Mouse (Mus musculus) heart, adult 11 months (tissue): ENCODE data around the gene Nsun5.
"Not testable (repeated sequence)": the region's sequence is repeated elsewhere in the genome, so short reads cannot be mapped to it uniquely, and the experiment has no call there.

Source experiments
- DNase-seq: peaks from one replicate; pipeline ENCODE4 v3.0.0; 2022

Nsun5 gene

DNA sequence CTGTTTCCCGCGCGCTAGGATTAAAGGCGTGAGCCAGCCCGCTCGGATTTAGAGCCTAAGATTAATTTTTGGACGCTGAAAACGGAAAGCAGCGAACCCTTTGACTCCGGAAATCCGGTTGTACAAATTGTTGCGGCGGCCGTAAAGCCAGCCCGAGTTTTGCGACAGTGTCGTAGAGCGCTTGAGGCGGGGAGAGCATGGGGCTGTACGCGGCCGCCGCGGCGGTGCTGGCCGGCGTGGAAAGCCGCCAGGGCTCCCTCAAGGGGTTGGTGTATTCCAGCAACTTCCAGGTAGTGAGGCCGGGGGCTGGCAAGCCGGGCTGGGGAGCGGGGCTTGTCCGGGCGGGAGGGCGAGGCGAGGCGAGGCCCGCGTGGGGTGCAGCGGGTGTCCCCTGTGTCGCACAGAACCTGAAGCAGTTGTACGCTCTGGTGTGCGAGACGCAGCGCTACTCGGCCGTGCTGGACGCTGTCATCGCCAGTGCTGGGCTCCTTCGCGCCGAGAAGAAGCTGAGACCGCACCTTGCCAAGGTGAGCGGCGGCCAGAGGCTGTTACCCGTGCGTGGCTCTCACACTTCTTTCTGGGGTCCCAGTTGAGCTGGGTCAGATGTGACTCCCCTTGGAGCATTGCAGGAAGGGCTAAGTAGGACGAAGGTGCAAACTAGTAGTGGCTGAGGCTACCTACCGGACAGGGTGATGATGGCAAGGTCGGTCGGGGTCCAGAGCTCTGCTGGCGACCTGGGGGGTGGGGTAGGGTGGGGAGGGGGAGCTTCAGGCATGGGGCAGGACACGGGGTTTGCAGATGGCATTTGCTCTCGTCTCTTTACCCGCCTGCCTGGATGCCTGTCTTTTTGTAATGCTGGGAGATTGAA lies at the start of gene Nsun5:
Gene Nsun5, plus strand, starts transcription at position 167 of the 868 bp plus-strand sequence.
- peak; percentile 99 for DNase-seq

DNA sequence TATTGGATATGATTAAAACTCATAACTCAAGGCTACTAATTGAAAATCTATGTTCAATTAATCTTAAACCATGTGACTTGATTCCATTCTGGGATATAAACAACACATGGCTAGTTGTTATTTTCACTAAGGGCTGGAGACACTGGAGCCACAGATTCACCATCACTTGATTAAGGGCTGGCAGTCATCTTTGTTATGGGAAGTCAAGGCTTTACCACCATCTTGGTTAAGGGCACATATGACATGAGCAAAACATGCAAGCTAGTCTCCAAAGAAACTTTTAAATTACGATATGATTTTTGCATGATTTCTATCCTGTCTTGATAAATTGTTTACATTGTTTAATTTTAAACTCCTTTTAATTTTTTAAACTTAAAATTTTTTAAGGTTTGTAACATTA lies 47.6 kb upstream of the Nsun5 start:
- no peak for DNase-seq

DNA sequence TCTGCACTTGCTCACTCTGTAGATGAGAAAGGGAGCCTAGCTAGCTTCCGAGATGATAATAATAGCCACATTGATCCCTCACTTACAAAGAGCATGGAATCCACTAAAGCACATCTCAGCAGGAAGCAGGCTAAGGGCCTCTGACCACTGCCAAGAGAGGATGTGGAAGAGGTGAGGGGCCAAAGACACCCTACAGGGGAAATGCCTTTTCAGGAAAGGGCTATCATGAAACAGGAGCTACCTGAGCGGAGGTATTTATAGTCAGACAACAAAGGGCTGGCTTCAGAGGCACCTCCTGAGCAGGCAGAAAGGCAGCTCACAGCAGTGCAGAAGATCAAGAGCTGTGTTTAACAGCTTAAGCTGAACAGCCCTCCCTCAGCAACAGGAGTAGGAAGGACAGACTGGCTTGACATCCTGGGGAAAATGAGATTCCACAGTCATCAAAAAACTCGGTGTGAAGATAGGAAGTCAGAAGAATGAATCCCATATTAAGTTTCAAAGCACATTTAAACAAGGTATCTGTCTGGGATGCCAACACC lies 43.6 kb upstream of the Nsun5 start:
- DNase-seq = peak; percentile 78

DNA sequence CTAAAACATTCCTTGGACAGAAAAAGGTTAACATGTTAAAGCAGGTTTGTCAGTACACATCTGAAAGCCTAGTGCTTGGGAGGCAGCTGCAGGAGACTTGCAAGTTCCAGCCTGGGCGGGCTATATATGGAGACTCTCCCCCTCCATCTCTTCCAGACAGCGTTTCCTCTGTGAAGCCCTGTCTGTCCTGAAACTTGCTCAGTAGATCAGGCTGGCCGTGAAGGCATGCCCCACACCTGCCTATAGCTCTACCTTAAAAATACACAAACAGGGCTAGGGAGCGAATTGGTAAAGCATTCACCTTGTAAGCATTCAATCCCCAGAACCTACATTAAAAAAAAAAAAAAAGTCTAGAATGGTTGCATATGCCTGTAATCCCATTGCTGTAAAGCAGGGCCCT lies 40.3 kb upstream of the Nsun5 start:
- DNase-seq = peak; percentile 64

DNA sequence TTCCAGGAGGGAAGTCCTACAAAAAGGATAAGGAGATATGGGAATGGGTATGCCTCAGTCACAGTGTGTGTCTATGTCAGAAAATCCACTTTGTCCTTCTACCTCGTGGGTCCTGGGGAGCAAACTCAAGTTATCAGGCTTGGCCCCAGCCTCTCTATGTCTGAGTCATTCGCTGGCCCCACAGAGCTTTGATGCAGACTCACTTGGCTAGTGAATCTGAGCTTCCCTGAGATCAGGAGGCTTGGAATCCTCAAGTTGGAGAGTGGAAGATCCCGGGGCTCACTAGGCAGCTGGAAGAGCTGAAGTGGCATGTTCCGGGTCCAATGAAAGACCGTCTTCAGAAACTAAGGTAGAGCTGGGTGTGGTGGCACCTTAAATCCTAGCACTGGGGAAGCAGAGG lies 39.6 kb upstream of the Nsun5 start:
- DNase-seq = peak; percentile 53

DNA sequence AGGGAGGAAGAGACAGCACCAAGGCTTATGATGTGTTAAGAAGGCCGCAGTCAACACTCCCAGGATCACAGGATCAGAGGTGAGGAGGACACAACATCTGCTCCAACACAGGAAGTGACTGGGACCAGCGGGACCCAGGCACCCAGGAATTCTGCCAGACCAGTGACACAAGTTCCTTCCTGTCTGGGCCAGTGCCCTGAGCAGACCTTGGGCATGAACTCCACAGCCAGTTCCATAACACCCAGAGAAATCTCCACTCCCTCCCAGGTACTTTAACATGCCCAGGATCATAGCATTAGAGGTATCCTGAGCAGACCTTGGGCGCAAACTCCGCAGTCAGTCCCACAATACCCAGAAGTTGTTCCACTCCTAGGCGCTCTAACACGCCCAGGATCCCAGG lies 38.6 kb upstream of the Nsun5 start:
- peak; percentile 61 for DNase-seq

DNA sequence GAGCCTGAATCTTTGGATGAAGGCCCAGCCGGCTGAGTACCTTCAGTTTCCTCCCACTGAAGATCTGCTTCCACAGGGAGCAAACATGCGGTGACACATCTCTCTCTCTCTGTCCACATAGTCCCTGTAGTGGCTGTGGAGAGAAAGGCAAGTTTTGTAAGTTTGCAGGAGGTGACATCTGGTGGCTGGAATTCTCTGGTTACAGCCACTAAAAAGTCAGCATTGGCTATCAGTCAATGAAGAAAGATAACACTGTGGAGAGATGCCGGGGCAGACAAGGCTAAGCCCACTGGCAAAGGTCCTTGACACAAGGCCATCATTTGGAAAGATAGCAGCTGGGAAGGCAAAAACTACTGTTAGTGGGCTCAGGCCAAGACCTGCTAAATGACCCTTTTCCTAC lies 32.2 kb upstream of the Nsun5 start:
- peak; percentile 73 for DNase-seq

DNA sequence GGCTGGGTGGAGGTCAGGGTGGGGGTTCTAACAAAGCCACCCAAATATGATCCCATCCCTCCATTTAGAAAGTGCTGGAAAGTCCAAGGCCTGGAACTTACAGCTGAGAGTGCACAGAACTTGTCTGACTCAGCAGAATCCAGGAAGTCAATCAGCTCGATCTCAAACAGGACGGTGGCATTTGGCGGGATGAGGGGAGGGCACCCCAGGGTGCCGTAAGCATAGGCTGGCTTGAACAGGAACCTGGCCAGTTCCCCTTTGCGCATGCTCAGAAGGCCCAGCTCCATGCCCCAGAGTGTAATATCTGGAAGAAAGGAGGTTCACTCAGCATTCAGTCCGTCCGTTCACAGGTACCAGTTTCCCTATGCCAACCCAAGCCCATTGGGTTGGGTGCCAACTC lies 23.8 kb upstream of the Nsun5 start:
- peak; percentile 85 for DNase-seq

DNA sequence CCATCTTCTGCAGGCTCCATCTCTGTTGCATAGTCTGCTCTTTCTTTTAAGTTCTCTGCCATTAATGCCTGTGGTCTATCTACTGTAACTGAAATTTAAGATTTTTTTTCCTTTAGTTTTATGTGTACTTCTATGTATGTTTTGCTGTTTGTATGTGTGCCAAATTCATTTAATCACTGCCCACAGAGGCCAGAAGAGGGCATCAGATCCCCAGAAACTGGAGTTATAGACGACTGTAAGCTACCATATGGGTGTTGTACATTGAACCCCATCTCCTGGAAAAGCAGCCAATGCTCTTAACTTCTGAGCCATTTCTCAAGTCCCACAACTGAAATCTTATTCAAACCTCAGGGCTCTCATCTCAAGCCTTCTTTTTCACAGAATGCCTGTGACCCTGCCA lies 23.3 kb upstream of the Nsun5 start:
- DNase-seq = peak; percentile 23

DNA sequence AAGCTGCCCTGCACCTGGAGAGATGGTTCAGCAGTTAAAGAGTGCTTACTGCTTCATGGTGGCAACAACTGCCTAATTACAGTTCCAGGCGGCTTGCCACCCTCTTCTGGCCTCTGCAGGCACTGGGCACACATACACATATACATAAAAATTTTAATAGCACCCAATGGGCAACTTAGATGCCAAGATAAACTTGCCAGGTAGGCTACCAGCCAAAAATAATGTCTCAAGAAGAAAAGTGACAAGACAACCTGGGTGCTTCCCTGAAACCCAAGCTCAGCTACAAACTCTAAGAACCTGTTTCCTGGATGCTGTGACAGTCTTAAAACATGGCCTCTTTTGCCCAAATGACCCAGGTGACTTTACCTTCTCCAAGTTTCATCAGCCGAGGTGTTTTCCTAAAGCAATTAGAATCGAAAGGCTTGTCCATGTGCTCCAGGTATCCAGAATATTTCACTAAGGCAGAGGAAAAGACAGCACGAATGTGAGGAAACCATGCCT lies 22.2 kb upstream of the Nsun5 start:
- peak; percentile 27 for DNase-seq

DNA sequence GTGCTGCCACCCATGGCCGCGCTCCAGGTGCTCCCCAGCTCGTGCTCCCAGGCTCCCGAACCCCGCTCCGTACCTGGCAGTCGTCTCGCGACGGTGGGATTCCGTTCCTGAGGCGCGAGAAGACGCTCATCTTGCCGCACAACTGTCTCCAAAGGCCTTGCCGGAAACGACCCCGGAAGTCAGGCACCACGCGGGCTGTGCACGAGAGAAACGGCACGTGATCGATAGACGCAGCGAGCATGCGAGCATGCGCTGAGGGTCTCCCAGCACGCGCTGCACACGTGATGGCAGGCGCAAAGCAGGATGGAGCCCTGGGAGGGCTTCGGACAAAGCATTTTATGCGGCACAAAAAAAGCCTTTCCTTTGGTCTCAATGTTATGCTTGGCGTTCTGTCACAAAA lies 19.9 kb upstream of the Nsun5 start, which contains the start of gene Fkbp6:
Gene Fkbp6, minus strand, starts transcription at position 183 of the 400 bp plus-strand sequence.
- no peak for DNase-seq

DNA sequence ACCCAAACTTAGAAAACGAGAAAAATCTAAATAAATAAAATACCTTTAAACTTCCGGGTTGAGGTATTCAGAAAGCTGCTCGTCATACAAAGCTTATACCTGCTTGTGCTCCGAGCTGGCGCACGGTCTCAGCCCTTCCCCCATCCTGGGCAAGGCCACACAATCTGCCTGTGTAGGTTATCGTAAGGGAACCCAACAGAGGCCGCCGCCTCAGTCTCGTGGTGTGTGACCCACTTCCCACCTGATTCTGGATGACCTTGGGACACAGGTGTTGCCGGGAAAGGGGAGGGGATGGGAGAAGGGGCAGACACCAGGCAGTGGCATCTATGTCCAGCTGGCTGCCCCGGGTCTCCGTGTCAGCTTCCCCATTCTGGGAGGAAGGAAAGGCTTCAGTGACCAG lies 18.1 kb upstream of the Nsun5 start:
- DNase-seq = peak; percentile 91

DNA sequence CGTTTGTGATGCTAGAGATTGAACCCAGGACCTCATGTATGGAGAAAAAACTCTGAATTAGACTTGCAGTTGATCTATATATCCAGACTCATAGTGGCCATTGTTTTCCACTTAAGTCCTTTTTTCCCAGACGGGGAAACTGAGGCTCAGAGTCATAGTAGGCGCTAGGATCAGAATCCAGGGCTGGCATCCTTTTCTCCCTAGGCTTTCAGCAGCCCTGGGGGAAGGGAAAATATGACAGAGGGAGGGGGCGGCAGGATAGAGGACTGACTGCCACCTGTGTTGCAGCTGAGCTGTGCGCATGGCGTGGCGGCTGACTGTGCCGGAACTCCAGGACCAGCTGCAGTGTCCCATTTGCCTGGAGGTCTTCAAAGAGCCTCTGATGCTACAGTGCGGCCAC lies 16.8 kb upstream of the Nsun5 start, which contains the start of gene Trim50:
Gene Trim50, plus strand, starts transcription at position 301 of the 400 bp plus-strand sequence.
- no peak for DNase-seq

DNA sequence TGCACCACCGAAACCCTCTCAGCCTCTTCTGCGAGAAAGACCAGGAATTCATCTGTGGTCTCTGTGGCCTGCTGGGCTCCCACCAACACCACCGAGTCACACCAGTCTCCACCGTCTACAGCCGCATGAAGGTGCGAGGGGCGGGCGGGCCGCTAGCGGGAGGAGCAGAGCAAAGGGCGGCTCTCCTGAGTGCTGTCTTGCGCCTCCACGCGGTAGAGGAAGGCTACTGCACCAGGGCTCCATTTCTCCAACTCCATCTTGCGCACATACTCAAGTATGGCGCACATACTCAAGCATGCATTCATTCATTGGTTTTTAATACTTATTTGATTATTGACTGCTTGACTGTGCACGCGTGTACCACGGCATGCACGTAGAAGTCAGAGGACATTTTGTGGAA lies 16.2 kb upstream of the Nsun5 start:
- DNase-seq = no peak

DNA sequence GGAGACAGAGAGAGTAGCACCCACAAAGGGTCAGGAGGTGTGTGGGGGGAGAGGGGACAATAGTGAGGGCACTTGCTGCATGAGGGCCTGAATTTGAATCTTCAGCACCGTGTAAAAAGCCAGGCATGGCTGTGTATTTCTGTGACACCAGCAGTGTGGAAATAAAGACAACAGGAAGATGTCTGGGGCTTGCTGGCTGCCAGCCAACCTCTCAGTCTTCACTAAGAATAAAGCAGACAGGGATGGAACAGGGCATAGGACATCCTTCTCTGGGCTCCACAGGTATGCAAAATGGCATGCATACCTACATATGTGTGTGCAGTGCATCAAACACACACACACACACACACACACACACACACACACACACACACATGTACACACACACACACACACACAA lies 13.7 kb upstream of the Nsun5 start:
- DNase-seq = no peak

DNA sequence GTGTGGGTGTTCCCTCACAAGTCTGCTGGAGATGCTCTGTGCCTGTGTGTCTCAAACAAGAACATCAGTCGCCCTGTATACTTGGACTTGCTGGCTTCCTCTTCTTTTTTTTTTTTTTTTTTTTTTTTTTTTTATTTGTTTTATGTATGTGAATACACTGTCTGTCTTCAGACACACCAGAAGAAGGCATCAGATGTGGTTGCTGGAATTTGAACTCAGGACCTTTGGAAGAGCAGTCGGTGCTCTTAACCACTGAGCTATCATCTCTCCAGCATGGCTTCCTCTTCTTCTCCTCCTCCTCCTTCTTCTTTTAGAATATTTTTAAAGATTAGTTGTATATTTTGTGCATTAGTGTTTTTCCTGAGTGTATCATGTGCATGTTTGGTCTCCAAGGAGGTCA lies 12.2 kb upstream of the Nsun5 start:
- peak; percentile 95 for DNase-seq

DNA sequence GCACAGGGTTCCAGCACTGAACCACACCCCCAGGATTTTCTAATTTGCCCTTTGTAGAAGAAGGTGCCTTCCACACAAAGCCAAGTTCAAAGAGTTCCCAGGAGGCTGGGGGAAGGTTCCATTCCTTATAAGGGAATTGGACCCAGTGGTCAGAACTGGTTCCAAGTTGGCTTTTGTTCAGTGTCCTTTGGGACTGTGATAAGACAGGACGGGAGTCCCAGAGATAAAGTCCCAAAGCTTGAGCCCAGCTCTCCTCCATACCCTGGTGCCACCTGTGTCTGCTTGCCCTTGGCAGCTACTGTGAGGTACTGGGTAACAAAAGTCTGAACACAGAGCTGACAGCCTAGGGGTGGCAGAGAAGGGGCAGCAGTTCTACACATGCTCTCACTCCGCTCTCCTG lies 10.0 kb upstream of the Nsun5 start:
- peak; percentile 98 for DNase-seq

DNA sequence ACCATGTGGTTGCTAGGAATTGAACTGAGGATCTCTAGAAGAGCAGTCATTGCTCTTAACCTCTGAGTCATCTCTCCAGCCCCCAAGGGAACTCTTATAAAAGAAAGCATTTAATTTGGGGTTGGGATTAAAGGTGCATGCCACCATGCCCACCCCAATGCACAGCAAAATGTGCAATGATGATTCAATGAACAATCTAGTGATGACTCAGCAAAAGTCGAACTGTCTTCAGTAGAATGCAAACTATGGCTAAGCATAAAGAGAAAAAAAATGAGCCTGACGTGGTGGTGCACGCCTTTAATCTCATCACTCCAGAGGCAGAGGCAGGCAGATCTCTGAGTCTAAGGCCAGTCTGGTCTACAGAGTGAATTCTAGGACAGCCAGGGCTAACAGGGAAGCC lies 7.2 kb upstream of the Nsun5 start:
- DNase-seq = no peak

DNA sequence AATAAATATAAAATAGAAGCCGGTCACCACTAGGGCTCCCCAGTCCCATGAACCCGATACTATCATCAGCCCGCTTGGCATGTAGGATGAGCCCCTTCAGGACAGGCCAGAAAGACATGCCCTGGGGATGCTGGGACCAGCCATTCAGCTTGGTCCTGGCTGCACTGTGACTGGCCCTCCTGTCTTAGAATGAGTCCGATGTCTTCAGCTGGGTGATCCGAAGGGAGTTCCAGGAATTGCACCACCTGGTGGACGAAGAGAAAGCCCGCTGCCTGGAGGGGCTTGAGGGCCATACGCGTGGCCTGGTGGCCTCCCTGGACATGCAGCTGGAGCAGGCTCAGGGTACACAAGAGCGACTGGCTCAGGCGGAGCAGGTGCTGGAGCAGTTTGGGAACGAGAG lies 6.2 kb upstream of the Nsun5 start:
- peak; percentile 90 for DNase-seq

DNA sequence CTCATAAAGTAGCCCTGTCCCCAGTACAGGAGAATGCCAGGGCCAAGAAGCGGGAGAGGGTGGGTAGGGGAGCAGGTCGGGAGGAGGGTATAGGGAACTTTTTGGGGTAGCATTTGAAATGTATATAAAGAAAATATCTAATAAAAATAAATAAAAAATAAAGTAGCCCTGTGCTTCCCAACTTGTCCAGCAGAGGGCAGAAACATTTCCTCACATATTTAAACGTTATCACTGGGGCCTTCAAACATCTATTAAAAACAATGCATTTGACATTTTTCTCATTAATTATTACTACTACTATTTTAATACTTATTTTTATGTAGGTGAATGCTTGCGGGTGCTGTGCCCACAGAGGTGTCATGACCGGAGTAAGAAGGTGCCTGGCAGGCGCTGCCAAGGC lies 1.9 kb upstream of the Nsun5 start:
- no peak for DNase-seq

DNA sequence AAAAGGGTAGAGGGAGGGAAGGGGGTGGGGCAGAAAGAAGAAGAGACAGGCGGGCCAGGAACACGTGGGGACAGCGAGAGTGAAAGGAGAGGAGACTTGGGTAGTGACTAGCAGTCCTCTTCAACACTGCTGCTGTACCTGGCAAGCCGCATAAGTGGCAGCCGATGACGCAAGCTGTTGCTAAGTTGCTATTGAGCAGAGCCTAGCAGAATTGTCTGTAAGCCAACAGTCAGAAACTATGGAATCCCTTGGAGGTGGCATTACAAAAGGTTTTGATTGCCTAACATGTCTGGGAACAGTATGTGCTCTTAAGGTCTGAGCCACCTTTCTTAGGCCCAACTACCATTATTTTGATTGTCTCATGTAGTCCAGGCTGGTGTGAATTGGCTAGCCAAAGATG lies 1.4 kb upstream of the Nsun5 start:
- DNase-seq = no peak

DNA sequence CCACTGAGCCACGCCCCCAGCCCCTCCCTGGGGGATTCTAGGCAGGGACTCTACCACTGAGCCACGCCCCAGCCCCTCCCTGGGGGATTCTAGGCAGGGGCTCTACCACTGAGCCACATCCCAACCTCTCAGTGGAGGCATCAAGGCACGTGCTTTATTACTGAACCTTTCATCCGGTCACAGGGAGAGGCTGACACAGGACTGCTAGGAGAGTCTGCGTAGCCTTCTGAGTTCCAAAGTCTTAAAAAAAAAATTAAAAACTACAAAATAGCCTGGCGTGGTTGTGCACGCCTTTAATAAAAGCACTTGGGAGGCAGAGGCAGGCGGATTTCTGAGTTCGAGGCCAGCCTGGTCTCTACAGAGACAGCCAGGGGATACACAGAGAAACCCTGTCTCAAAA lies 557 bp upstream of the Nsun5 start:
- not testable (repeated sequence) for DNase-seq

DNA sequence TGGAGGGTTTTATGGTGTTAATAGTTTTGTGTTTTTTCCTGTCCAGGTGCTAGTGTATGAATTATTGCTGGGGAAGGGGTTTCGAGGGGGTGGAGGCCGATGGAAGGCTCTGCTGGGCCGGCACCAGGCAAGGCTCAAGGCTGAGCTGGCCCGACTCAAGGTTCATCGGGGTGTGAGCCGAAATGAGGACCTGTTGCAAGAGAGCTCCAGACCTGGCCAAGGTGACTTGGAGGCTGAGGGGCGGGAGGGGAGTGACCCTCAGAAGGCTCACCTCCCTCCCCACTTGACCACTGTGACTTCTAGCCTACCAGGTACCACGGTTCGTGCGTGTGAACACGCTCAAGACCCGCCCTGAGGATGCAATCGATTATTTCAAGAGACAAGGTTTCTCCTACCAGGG lies 1.4 kb downstream of the Nsun5 start:
- peak; percentile 92 for DNase-seq

DNA sequence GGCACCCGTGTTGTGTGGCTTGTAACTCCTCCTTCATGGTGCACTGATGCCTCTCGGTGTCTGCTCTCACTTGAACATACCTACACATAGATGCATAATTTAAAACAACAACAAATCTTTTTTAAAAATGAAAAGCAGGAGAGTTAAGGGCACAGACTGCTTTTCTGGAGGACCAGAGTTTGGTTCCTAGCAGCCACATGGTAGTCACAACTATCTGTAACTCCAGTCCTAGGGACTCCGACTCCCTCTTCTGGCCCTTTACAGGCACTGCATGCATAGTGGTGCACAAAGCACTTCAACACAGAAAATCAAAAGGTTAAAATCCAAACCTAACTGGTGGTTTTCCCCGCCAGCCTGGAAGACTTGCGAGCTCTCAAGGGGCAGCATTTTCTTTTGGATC lies 3.8 kb downstream of the Nsun5 start:
- DNase-seq = no peak
